Mouse (Mus musculus): ENCODE data around the gene Olfr1276. TPM values are rescaled to one million over a fixed set of nuclear protein-coding genes. Genes with fewer than 3 reads are reported as not detected.

The Olfr1276 gene
- total RNA-seq (2021) = not detected
- long read RNA-seq, experiment 1 = 0 reads
- long read RNA-seq, experiment 2 = 0 reads

GRCm38 (mm10) chr2:111254216-111254615 lies at the start of gene Olfr1276:
Gene Olfr1276, plus strand, starts transcription at chr2:111254516.
- intact Hi-C loops (cut with DNase I; ENCODE audit: low total_unique reads) = no loop called here
- no peak for DNase-seq

- DNase-seq = no peak
- intact Hi-C loops (cut with DNase I; ENCODE audit: low total_unique reads) = no loop called here
These were observed 24.8 kb upstream of the Olfr1276 start, which contains the start of gene 4930430A15Rik for GRCm38 (mm10) chr2:111229502-111229901. Gene 4930430A15Rik, minus strand, starts transcription at chr2:111229602.

- no peak for DNase-seq
- intact Hi-C loops (cut with DNase I; ENCODE audit: low total_unique reads) = no loop called here
These were observed 19.1 kb upstream of the Olfr1276 start, which contains the start of gene Olfr1275 for GRCm38 (mm10) chr2:111235186-111235585. Gene Olfr1275, minus strand, starts transcription at chr2:111235286.

GRCm38 (mm10) chr2:111274006-111274405 lies 19.7 kb downstream of the Olfr1276 start, which contains the start of gene Olfr1277:
Gene Olfr1277, minus strand, starts transcription at chr2:111274106.
- intact Hi-C loops (cut with DNase I; ENCODE audit: low total_unique reads) = no loop called here
- no peak for DNase-seq

GRCm38 (mm10) chr2:111289836-111290235 lies 35.5 kb downstream of the Olfr1276 start, which contains the start of gene Olfr1278:
Gene Olfr1278, plus strand, starts transcription at chr2:111290136.
- DNase-seq = no peak
- intact Hi-C loops (cut with DNase I; ENCODE audit: low total_unique reads) = no loop called here

GRCm38 (mm10) chr2:111298541-111298940 lies 44.2 kb downstream of the Olfr1276 start:
- no peak for DNase-seq
- intact Hi-C loops (cut with DNase I; ENCODE audit: low total_unique reads) = no loop called here

- intact Hi-C loops (cut with DNase I; ENCODE audit: low total_unique reads) = no loop called here
- DNase-seq = no peak
These were observed 46.1 kb downstream of the Olfr1276 start, which contains the start of gene Olfr1279 for GRCm38 (mm10) chr2:111300374-111300773. Gene Olfr1279, plus strand, starts transcription at chr2:111300635.

Other genes with a start within 250 kb of the Olfr1276 start
- not detected for gene Gm13941, start 148.5 kb upstream of the Olfr1276 start, total RNA-seq (2021)
- gene Gm15130, start 101.6 kb upstream of the Olfr1276 start, total RNA-seq (2021) = not detected
- gene 4930430A15Rik, start 24.9 kb upstream of the Olfr1276 start, total RNA-seq (2021) = not detected
- not detected for gene Olfr1275, start 19.2 kb upstream of the Olfr1276 start, total RNA-seq (2021)
- not detected for gene Olfr1277, start 19.6 kb downstream of the Olfr1276 start, total RNA-seq (2021)
- gene Olfr1278, start 35.6 kb downstream of the Olfr1276 start, total RNA-seq (2021) = not detected
- gene Olfr1279, start 46.1 kb downstream of the Olfr1276 start, total RNA-seq (2021) = not detected
- gene Olfr1280, start 59.5 kb downstream of the Olfr1276 start, total RNA-seq (2021) = not detected
- gene Olfr1281, start 72.0 kb downstream of the Olfr1276 start, total RNA-seq (2021) = not detected
- not detected for gene Olfr1282, start 81.6 kb downstream of the Olfr1276 start, total RNA-seq (2021)
- gene Olfr1283, start 112.3 kb downstream of the Olfr1276 start, total RNA-seq (2021) = not detected
- not detected for gene Olfr1284, start 121.0 kb downstream of the Olfr1276 start, total RNA-seq (2021)
- gene Olfr1286, start 168.6 kb downstream of the Olfr1276 start, total RNA-seq (2021) = not detected
- gene Olfr1287, start 194.6 kb downstream of the Olfr1276 start, total RNA-seq (2021) = not detected
- not detected for gene Olfr1288, start 219.6 kb downstream of the Olfr1276 start, total RNA-seq (2021)
- not detected for gene Olfr1289, start 226.3 kb downstream of the Olfr1276 start, total RNA-seq (2021)
- gene Olfr1290, start 239.3 kb downstream of the Olfr1276 start, total RNA-seq (2021) = not detected
- not detected for gene Olfr1291-ps1, start 242.7 kb downstream of the Olfr1276 start, total RNA-seq (2021)

Measured in gastrocnemius, postnatal 14 days (tissue).